Mouse (Mus musculus) kidney, adult 2 months (tissue): Measurements from ENCODE around the gene Mctp2.

Experiments
- CTCF ChIP-seq: fragments of 200-500 bp; conservative IDR thresholded peaks from 2 replicates; pipeline ENCODE4 v1.5.1; 2011; ENCODE audit warnings: low read depth, mild to moderate bottlenecking, control low read depth, low read length, moderate library complexity, mixed read lengths; ENCODE audit not compliant: insufficient read depth, insufficient read length
- POLR2A ChIP-seq: fragments of 200-500 bp; IDR thresholded peaks from one replicate; pipeline ENCODE4 v1.6.1; 2011; ENCODE audit warnings: low read depth, low read length, control low read depth

- no peak for TF ChIP-seq CTCF
- no peak for TF ChIP-seq POLR2A
These were observed 227.5 kb downstream of the Mctp2 start for GRCm38 (mm10) chr7:72078896-72079295.
